Mouse (Mus musculus) retina, postnatal 7 days (tissue): Measurements from ENCODE around the gene Pank2.
"Not testable (repeated sequence)": the region's sequence is repeated elsewhere in the genome, so short reads cannot be mapped to it uniquely, and the experiment has no call there.

ENCODE experiments used
- DNase-seq: peaks from one replicate; pipeline ENCODE4 v3.0.0-alpha.2; 2012; ENCODE audit warnings: low read depth, low spot score

Pank2 gene

DNA sequence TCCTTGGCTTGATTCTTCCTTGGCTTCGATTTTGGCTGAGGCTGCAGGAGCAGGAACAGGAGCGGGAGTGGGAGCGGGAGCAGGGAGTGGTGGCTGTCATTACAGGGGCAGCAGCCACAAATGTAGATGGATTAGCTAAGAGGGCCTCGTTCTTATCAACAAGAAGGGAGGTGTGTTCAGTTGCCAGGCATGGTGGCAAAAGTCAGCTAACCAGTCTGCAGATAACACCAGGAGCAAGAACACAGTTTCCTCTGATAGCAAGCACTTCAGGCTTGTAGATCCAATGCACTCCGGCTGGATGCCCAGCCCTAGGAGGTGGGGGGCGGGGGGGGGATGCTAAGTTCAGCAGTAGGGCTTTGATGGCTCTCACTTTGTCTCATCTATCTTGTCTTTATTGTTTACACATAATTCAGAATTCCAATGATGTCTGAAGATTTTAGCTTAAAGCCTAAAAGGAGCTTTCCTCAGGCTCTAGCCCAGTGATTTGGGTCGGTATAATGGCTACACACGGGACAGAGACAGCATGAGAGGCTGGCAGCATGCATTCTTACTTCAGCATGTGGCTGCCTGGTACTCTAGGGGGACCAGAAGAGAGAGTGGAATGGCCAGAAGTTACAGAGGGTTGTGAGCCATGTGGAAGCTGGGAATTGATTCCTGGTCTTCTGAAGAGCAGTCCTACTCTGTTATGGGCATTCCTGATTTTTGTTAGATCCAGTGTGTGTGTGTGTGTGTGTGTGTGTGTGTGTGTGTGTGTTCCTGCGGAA is 1.6 kb upstream of the Pank2 start:
- DNase-seq: no peak

GRCm38 (mm10) chr2:131261481-131262212 is 648 bp upstream of the Pank2 start:
- no peak for DNase-seq

DNA sequence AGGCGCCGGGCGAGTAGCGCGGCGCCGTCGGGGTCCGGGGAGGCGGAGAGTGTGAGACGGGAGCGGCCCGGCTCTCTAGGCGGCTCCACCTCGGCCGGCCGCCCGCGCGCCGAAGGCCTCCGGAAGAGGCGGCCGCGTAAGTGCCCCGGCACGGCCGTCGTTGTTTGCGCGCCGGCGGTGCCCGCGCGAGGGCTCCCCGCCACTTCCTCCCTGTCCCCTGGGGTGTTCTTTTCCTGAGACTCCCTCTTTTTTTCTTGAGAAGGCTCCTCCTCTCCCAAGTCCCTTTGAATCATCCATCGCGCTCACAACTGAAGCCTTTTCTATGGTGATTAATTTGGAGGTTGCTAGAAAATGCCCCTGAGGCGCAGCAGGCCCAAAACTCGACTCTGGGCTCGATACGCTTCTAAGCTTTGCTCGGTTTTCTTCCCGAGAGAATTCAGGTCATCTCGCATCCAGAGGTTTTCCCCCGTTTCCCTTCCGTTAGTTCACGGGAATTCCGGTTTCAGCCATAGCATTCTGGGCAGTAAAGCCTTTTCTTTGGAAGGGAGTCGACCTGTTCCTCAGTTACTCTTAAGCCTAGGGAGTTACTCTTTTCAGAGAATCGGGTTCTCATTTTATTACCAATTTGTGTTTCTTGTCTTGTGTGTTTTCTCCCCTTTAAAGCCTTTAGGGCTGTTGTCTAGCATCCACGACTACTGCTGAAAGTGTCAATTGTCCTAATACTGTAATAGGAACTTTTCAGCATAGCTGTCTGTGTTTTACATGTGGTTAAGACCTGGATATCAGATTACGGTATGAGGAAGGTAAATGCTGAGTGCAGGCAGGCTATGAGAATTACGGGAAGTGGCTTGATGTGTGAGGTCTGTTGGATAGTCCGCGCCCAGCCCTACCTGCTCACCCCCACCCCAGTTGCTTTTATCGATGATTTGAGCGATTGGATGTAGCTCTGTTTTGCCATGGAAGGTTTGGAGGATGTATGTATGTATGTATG is 680 bp downstream of the Pank2 start:
- DNase-seq: no peak

- no peak for DNase-seq
These were observed 1.7 kb downstream of the Pank2 start for GRCm38 (mm10) chr2:131264027-131264426.

GRCm38 (mm10) chr2:131265056-131265455 is 2.8 kb downstream of the Pank2 start:
- DNase-seq: no peak

DNA sequence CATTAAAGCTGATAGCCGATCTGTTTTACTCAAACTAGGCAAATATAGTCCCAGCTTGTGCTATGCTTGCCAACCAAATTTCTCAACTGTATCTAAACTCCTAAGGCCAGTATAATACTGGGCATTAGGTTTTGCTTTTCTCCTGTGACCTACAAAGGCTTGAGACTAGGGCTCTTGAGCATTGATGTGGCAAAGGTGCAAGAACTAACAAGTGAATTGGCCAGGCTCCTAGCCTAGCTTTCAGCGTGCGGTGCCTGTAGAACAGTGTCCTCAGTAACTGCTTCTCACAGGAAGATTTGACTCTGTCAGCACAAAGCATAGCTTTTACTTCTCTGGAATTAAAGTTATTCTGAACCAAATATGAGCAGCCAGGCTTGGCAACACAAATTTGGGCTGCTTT is 13.2 kb downstream of the Pank2 start:
- DNase-seq: no peak

DNA sequence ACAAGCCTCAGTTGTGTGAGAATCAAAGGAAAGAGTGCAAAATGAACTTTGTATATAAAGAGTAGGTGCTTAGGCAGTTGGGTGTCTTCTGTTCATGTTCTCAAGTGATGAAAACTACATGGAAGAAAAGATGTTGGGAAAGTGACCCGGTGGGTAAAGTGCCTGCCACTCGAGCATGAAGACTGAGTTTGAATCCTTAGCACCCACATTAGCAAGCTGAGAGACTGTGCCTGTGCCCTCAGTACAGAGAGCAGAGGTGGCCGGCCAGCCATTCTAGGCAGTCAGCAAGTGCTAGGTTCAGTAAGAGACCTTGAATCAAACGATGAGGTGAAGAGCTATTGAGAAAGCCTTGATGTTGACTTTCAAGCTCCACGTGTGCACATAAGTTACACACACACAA is 14.4 kb downstream of the Pank2 start:
- DNase-seq: no peak

- DNase-seq: no peak
These were observed 19.3 kb downstream of the Pank2 start for GRCm38 (mm10) chr2:131281596-131281995.

DNA sequence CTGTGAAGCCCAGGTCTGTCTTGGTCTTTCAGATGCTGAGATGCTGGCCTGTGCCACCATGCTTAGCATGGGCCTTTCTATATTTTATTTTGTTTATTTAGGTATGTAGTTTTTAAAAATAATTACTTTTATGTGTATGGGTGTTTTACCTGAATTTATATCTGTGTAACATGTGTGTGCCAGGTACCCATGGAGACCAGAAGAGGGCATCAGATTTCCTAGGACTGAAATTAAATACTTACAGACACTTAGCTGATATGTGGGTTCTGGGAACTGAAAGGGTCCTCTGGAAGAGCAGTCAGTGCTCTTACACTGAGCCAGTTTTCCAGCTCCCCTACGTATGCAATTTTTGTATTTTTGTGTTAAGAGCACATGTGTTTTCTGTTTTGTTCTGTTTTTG is 24.0 kb downstream of the Pank2 start:
- no peak for DNase-seq

GRCm38 (mm10) chr2:131290669-131291068 is 28.4 kb downstream of the Pank2 start:
- DNase-seq: no peak

DNA sequence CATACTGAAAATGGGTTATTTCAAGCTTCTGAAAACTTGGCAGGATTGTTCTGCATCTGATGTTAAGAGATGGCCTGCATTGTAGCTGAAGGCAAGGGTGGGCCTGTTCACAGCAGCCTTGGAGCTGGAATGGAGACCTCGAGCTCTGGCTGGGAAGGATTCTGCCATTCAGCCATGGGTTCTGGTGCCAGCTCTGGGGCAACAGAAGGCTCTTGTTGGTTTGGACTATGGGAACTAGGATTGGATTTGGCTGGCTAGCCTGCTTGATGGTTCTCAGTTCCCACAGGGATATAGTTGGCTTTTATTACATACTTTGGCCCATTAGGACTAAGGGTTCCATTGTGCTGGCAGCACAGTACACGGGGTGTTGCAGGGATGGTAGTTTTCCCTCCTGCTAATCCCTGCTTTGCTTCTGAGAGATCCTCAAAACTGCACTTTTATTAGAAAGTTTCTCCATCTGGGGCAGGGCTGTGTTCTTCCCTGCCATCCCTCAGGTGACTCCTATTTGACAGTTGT is 34.5 kb downstream of the Pank2 start:
- no peak for DNase-seq

- DNase-seq: not testable (repeated sequence)
These were observed 36.4 kb downstream of the Pank2 start for GRCm38 (mm10) chr2:131298674-131299073.

- no peak for DNase-seq
These were observed 38.2 kb downstream of the Pank2 start for GRCm38 (mm10) chr2:131300485-131300884.

GRCm38 (mm10) chr2:131301635-131302034 is 39.3 kb downstream of the Pank2 start:
- DNase-seq: no peak

- no peak for DNase-seq
These were observed 42.2 kb downstream of the Pank2 start for GRCm38 (mm10) chr2:131304497-131304896.

DNA sequence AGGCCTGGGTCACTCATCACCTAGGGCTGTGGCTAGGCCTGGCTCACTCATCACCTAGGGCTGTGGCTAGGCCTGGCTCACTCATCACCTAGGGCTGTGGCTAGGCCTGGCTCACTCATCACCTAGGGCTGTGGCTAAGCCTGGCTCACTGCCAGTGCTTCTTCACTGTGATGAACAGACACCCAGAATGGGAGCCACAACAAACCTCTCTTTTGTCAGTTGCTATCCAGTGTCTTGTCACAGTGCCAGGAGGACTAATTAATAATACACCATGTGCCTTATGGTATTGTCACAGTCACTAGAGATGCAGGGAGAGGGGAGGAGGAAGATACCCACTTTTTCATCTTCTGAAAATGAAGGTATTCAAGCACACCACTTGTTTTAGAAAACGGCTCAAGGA is 42.9 kb downstream of the Pank2 start:
- not testable (repeated sequence) for DNase-seq

GRCm38 (mm10) chr2:131307391-131307790 is 45.1 kb downstream of the Pank2 start:
- DNase-seq: no peak

DNA sequence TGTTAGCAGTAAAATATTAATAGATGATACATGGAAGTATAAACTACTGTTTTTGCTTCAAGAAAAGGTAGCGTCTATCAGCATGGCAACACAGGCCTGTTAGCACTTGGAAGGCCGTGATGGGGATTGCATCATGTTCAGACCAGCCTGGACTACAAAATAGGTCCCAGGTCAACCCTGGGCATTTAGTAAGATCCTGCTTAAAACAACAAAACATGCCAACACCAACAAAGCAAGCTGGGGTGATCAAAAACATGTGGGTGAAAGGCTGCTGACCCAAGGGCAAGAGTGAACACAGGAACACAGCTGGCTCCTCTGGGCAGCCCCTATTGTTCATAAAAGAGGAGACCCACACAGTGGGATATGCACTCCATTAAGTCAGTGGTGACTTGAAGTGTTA is 45.5 kb downstream of the Pank2 start:
- DNase-seq: no peak

- DNase-seq: no peak
These were observed 47.0 kb downstream of the Pank2 start for GRCm38 (mm10) chr2:131309296-131309695.

- no peak for DNase-seq
These were observed 53.9 kb downstream of the Pank2 start for GRCm38 (mm10) chr2:131316167-131316566.

DNA sequence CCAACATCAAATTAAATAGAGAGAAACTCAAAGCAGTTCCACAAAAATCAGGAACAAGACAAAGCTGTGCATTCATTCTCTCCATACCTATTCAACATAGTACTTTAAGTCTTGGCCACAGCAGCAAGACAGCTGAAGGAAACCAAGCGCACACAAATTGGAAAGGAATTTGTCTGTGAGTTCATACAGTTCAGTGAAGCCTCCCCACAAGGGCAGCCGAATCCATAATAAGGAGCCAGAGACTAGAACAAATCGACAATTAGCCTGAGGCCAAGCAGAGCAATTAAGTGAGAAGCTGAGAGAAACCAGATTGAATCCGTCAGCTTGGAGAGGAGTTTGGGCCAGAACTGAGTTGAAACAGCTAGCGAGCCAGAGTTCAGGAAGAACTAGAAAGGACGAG is 57.1 kb downstream of the Pank2 start:
- no peak for DNase-seq

GRCm38 (mm10) chr2:131321192-131321591 is 58.9 kb downstream of the Pank2 start:
- not testable (repeated sequence) for DNase-seq
